Mouse (Mus musculus): ENCODE measurements at regions not wholly inside any gene's neighbourhood (a gene's known extent, or its start where the extent isn't known, plus 50 kb on each side); places are given as distances from the start of the nearest gene placed in this dataset.
A peak's percentile ranks its signal among the peaks of the same experiment; 100 is the strongest.

- peak; percentile 84 for DNase-seq (ENCODE audit: low read depth, low spot score)
Measured at GRCm38 (mm10) chr9:41223406-41223805, 61.9 kb upstream of the Ubash3b start.

GRCm38 (mm10) chr9:41222346-41223015 lies 61.0 kb upstream of the Ubash3b start:
- DNase-seq (ENCODE audit: low read depth, low spot score), result no peak

GRCm38 (mm10) chr9:41221110-41221790 lies 59.8 kb upstream of the Ubash3b start:
- DNase-seq (ENCODE audit: low read depth, low spot score), result no peak

GRCm38 (mm10) chr9:41220105-41220669 lies 58.7 kb upstream of the Ubash3b start:
- DNase-seq (ENCODE audit: low read depth, low spot score), result peak; percentile 26

DNA sequence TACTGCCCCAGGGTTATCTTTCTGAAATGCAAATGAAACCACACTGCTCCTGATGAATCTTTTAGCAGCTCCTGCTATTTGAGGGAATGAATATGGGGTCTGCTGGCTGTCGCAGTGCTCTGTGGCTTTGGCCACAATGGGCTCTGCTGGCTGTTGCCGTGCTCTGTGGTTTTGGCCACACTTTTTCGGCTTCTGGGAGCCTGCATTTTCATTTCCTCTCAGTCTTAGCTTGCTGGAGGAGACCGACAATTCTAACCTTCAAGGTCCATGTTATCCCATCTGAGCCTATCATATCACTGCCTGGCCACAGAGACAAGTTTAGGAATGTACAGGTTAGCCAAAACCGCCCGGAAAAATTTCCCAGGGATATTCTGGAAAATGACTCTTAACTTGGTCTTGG lies 57.2 kb upstream of the Ubash3b start:
- no peak for DNase-seq (ENCODE audit: low read depth, low spot score)

DNA sequence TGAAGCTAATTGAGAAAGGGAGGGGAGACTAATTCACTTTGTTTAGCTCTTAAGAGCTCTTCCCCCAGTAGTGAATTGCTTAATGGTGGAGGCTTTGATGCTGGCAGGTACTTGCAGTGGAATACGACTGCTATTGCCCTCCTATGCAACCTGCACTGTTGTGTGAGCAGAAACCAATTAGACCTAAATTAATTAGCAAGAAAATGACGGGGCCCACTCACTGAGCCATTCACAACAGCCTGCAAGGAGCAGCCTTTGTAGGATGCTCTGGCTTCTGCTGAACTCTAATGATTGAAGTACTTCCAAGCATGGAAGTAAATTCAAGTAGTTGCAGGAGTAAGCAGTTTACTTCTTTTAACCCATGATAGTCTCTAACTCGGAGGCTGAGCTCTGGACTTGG lies 54.8 kb upstream of the Ubash3b start:
- DNase-seq (ENCODE audit: low read depth, low spot score), result no peak

DNA sequence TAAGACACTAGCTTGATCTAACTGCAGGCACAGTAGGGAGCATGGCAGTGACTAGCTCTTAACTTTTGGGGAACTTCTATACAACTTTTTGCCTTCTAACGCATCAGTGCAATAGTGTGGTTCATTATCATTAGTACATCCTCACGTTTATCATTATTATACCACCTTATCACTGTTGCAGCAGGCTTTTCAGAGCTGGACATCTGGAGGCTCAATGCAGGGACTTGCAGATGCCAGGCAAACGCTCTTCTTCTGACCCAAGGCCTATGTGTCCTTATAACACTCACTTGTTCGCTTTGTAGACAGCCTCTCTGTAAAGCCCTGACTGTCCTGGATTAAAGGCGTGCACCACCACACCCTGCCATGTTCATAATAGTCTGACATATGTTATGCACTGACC lies 53.5 kb upstream of the Ubash3b start:
- DNase-seq (ENCODE audit: low read depth, low spot score), result no peak

- DNase-seq (ENCODE audit: low read depth, low spot score), result no peak
Measured at GRCm38 (mm10) chr9:41212943-41213529, 51.5 kb upstream of the Ubash3b start.

- peak; percentile 7 for DNase-seq (ENCODE audit: low read depth, low spot score)
Measured at GRCm38 (mm10) chr9:41212303-41212901, 50.9 kb upstream of the Ubash3b start.

DNA sequence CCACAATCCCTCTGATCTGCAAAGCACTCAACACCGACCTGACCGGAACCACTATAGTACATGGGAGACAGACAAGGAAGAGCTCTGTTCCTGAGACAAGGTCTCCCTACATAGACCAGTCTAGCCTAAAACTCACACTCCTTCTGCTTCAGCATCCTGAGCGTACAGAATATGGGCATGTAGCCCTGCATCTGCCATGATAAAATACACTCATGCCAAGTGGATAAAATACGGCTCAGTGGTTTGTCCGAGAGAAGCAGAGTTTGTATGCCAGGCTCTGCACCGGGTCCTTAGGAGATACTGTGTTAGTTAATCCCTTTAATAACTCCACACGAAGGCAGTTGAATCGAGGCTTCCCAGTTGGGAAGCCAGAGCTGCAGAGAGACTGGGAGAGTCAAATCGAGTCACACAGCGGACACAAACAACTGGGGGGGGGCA lies 50.4 kb upstream of the Ubash3b start:
- DNase-seq (ENCODE audit: low read depth, low spot score), result no peak
